Comparison of ENCODE assay signal across 8 mouse cellular contexts in the genomic region with DNA sequence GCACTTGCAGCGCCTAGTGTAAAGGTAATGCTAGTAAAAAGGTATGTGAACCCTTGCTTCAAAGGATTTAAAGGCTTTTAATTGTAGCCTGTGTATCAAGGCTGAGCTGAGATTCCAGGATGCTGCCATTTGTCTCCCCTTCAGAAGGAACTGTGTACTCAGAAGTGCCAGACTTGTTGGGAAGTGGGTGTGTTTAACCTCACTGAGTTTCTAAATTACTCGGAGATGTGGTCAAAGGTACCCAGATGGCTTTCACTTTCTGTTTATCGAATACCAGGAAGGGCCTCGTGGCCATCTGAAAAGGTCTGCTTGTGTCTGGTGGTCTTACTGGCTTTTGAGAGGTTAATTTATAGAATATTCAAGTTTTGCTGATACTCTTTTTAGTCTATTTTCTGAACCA. TPM values are rescaled to one million over a fixed set of nuclear protein-coding genes. Genes with fewer than 3 reads are reported as not detected.
DNase-seq lines count a peak whose midpoint lies in the region; ATAC-seq lines count a peak whose summit lies in the region.

No protein-coding gene starts in this region.

- 63% methylated on average over 4 of the region's 4 CpGs for WGBS in hindbrain, embryonic 16.5 days
- WGBS in midbrain, embryonic 14.5 days, result 60% methylated on average over 4 of the region's 4 CpGs

- no peaks in the 10 kb centered on the region for H3K27me3 ChIP-seq in hindbrain, embryonic 16.5 days (replicated peaks; ENCODE audit: control insufficient read depth, insufficient read depth, low read length)
- no peaks in the 10 kb centered on the region for H3K27me3 ChIP-seq in midbrain, embryonic 14.5 days (ENCODE audit: control insufficient read depth, insufficient read depth, low read length)

- DNase-seq in kidney, adult 9 months, result peak; percentile 55
- DNase-seq in kidney, postnatal 14 days, result no peak
- DNase-seq in adipocyte (ENCODE audit: low spot score), result peak; percentile 55
- DNase-seq in midbrain, embryonic 14.5 days, result no peak
- DNase-seq in right cerebral cortex, adult 2 months (ENCODE audit: low spot score in 2 of 2), result no peak
- DNase-seq in gastrocnemius, postnatal 14 days, result no peak
- no peak for DNase-seq in spleen, postnatal 4 days (ENCODE audit: low spot score in 2 of 2)

- no peaks in the 10 kb centered on the region for H3K9me3 ChIP-seq in hindbrain, embryonic 16.5 days (ENCODE audit: control insufficient read depth, low read length)
- H3K9me3 ChIP-seq in midbrain, embryonic 14.5 days (ENCODE audit: control insufficient read depth, low read length), result no peaks in the 10 kb centered on the region

- ATAC-seq in hindbrain, embryonic 16.5 days, result no peak
- ATAC-seq in midbrain, embryonic 14.5 days (ENCODE audit: low FRiP score, low TSS enrichment), result no peak

- peaks cover 21% of the 10 kb centered on the region for H3K4me1 ChIP-seq in hindbrain, embryonic 16.5 days (ENCODE audit: control insufficient read depth, insufficient read depth, low read depth, low read length)
- H3K4me1 ChIP-seq in midbrain, embryonic 14.5 days (ENCODE audit: control insufficient read depth, insufficient read depth, low read length), result peaks cover 24% of the 10 kb centered on the region

- H3K4me3 ChIP-seq in hindbrain, embryonic 16.5 days (ENCODE audit: low read length), result peak overlapping the region; percentile 58
- peak overlapping the region; percentile 66 for H3K4me3 ChIP-seq in midbrain, embryonic 14.5 days (replicated peaks; ENCODE audit: low read depth, low read length)

- H3K9ac ChIP-seq in hindbrain, embryonic 16.5 days (ENCODE audit: low read depth, low read length), result no peak overlapping the region; the same call in 1 of the 2 replicates
- peak overlapping the region; percentile 94 for H3K9ac ChIP-seq in midbrain, embryonic 14.5 days (replicated peaks; ENCODE audit: low read length)

- no peak overlapping the region for H3K27ac ChIP-seq in hindbrain, embryonic 16.5 days (ENCODE audit: low read depth, low read length)
- no peak overlapping the region for H3K27ac ChIP-seq in midbrain, embryonic 14.5 days (replicated peaks; ENCODE audit: low read depth, low read length)

- peak overlapping the region; percentile 84 for H3K4me2 ChIP-seq in hindbrain, embryonic 16.5 days (ENCODE audit: low read length)
- H3K4me2 ChIP-seq in midbrain, embryonic 14.5 days (ENCODE audit: low read length), result peak overlapping the region; percentile 96

- intact Hi-C loops in gastrocnemius, postnatal 14 days (cut with DNase I; ENCODE audit: low total_unique reads), result no loop called here

- H3K36me3 ChIP-seq in hindbrain, embryonic 16.5 days (ENCODE audit: control insufficient read depth, insufficient read depth, low read length), result no peaks in the 10 kb centered on the region
- no peaks in the 10 kb centered on the region for H3K36me3 ChIP-seq in midbrain, embryonic 14.5 days (ENCODE audit: control insufficient read depth, insufficient read depth, low read length)

RNA-seq across cellular contexts. Expression of a gene that starts 1.9 kb away (rescaled TPM):
- 30.8 and 31.6 TPM in 2 replicates for polyA plus RNA-seq in hindbrain, embryonic 16.5 days (2015; fragmentation: Nextera tagmentation; extraction: Ambion mirVana)
- polyA plus RNA-seq in midbrain, embryonic 14.5 days (2014; fragmentation: Nextera tagmentation; extraction: Ambion mirVana), result 33.8 and 35.3 TPM in 2 replicates
- total RNA-seq in gastrocnemius, postnatal 14 days (2021), result 10 to 100 TPM; 13.6 to 15.5 TPM

RNA-seq across cellular contexts. Expression of a gene that starts 45.4 kb away (rescaled TPM):
- 0.16 and 0.20 TPM in 2 replicates for polyA plus RNA-seq in hindbrain, embryonic 16.5 days (2015; fragmentation: Nextera tagmentation; extraction: Ambion mirVana)
- not detected in 2 replicates for polyA plus RNA-seq in midbrain, embryonic 14.5 days (2014; fragmentation: Nextera tagmentation; extraction: Ambion mirVana)
- not detected for total RNA-seq in gastrocnemius, postnatal 14 days (2021)

Comparison
In these comparisons a context has a peak if more than half of its experiments do, and no peak if none do; other contexts are left out.
1. DNase-seq: peak in kidney, adult 9 months (single experiment) and adipocyte (single experiment); none in kidney, postnatal 14 days (single experiment), midbrain, embryonic 14.5 days (single experiment), right cerebral cortex, adult 2 months (0 of 2), gastrocnemius, postnatal 14 days (single experiment) and spleen, postnatal 4 days (0 of 2).